Mouse (Mus musculus) heart, adult 8-10 months (tissue): ENCODE measurements at regions not wholly inside any gene's neighbourhood (a gene's known extent, or its start where the extent isn't known, plus 50 kb on each side); places are given as distances from the start of the nearest gene placed in this dataset.

Source experiments
- DNase-seq: peaks from one replicate; pipeline ENCODE4 v3.0.0; 2022; ENCODE audit warnings: low spot score

GRCm38 (mm10) chr6:52105031-52105593 lies 53.0 kb downstream of the Hoxa1 start:
- no peak for DNase-seq

DNA sequence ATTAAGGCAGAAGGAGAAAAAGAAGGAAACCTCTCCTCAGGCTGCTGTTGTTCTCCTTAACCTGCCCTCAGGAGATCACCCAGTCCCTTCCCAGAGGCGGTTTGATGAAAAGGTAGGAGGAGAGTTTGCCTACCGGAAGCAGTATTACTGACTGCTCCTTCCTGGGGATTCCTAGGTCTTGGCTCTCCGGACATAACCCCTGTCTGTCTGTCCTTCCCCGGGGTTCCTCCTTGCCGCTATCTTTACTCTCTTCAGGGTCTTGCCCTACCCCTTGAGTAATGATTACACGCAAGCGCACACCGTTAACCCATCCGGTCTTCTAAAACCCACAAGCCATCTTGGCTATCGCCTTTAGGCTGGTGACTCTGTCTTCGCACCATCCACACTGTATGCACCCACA lies 54.0 kb downstream of the Hoxa1 start:
- no peak for DNase-seq

GRCm38 (mm10) chr6:52103661-52104060 lies 54.5 kb downstream of the Hoxa1 start:
- no peak for DNase-seq

DNA sequence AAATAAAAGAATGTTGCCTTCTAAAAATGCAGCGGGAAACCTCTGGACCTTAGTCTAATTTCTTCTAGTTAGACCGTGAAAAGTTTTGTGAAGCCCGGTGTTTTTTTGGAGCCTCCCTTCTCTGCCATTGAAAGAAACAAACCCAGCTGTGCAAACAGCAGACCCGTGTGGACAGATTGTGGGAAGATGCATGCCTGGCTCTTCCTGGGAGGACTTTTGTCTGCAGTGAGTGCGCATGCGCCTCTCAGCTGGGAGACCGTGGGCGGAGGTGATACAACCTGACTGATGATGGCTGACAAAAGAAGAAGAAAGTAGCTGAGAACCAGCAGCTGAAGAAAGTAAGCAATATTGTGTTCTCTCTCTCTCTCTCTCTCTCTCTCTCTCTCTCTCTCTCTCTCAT lies 55.4 kb downstream of the Hoxa1 start:
- no peak for DNase-seq

GRCm38 (mm10) chr6:52102179-52102578 lies 55.9 kb downstream of the Hoxa1 start:
- peak; percentile 36 for DNase-seq

DNA sequence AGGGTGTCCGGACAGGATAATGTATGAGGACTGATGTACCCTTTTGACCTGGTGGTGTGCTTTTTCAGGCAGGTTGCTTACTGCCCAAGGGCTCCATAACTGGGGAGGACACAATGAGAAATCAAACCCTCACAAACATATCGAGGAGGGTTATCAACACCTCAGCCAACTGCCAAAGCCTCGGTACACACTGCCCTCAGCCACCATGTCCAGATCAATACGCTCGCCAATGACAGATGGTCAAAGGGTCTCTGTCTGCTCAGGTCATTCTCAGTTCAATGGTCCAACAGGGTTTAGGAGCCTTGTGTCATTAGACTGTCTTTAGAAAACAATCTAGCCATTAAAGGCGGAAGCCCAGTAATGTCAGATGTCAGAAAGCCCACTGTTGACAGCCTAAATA lies 56.9 kb downstream of the Hoxa1 start:
- no peak for DNase-seq

- DNase-seq, result no peak
Measured at GRCm38 (mm10) chr6:52098851-52099250, 59.3 kb downstream of the Hoxa1 start.

DNA sequence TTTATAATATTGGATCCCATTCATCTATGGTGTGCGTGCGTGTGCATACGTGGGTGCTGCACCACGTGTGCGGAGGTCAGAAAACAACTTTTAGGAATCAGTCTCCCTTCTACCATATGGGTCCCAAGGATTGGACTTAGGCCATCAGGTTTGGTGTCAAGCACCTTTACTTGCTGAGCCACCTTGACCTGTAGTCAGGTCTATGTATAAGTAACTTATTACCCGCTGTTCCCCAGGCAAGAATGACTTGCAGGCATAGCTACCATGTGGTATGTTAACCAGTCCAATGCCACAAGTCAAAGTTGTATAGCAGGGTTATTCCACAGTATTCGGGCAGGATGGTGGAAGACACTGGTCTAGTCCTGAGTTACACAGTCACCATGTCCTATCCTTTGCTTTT lies 62.5 kb downstream of the Hoxa1 start:
- no peak for DNase-seq

GRCm38 (mm10) chr6:52091445-52091844 lies 66.7 kb downstream of the Hoxa1 start:
- no peak for DNase-seq

DNA sequence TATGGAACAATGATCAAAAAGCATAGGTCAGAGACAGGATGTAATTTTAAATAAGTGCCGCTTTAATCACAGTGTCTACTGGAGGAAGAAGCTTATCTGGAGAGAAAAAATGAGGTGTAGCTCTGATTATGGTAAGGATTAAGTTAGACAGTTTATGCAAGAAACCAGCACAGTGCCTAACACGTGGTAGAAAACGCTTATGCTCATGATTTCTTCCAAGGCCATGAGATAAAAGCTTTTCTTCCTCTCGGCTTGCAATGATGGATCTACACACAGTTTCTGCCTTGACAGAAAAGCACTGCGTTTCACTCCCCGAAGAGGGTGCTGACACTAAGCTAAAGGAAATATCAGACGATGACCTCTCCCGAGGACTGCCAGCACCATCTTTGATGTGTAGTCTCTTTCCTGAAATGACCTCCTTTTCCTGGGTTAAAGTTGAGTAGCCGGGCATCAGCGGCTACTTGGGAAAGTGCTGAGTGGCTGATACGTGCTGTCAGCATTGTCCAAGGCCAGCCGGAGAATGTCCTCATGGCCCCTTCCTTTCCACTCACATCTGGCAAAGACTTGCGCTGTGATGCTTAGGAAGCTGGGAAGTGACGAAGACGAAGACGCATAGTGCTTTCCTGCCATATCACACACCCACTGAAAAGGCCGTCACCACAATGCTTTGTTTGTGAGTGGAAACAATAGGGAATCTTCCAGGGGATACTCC lies 72.0 kb downstream of the Hoxa1 start:
- peak; percentile 64 for DNase-seq

- DNase-seq, result no peak
Measured at GRCm38 (mm10) chr6:52084622-52085021, 72.3 kb upstream of the Skap2 start.

DNA sequence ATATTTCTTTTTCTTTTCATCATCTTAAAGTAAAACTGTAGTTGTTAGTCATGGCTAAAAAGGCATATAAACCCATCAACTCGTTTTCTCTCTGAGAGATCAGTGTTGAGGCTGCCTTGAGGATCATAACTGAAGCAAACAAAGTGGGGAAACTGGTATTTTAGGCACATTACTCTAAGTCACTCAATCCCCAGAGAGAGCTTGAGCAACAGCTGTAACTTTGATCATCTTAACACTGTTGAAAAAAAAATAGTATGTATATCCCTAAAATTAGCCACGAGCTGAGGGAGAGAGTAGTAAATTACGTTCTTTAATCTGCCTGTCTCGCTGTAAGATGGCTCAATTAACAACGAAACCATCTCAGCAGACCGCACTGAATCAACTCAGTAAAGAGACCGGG lies 67.2 kb upstream of the Skap2 start:
- DNase-seq, result no peak

- no peak for DNase-seq
Measured at GRCm38 (mm10) chr6:52078530-52079340, 66.4 kb upstream of the Skap2 start.

- DNase-seq, result no peak
Measured at GRCm38 (mm10) chr6:52076179-52076932, 64.0 kb upstream of the Skap2 start.

DNA sequence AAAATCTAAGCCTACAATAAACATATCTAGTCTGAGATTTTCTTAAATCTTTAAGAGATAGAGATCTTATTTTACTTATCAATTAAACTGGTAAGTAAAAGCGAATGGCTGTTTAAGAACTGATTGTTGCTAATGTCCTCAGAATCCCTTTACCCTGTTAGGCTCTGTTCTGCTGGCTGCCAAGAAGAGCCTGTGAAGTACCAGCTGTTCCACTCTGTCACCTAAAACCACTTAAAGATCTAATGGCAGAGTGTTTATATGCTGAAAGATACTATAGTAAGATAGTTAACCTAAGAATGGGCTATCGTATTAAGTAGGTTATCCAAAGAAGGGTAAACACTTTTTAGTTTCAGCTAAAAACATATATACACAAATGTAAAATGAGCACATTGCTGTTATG lies 62.6 kb upstream of the Skap2 start:
- DNase-seq, result no peak

DNA sequence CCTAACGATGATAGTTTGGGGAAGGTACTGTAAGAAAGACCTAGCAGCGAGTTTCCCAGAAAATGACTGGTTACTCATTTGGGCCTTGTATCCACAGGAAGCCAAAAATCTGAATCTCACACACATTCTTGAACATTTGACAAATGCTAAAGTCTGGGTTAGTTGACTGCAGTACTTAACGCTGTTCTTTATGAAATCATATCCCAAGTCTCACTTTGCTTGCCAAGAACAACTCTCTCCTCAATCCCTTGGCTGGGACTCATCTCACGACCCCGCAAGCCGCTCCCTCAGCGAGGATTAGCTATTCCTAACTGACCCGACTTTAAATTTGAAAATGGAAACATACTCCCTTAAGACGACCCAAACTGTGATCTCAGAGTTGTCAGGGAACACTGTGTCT lies 54.8 kb upstream of the Skap2 start:
- DNase-seq, result no peak

- no peak for DNase-seq
Measured at GRCm38 (mm10) chr6:52065652-52066051, 53.3 kb upstream of the Skap2 start.

GRCm38 (mm10) chr6:52064176-52065015 lies 52.0 kb upstream of the Skap2 start:
- peak; percentile 44 for DNase-seq
